Mouse (Mus musculus): ENCODE measurements at regions not wholly inside any gene's neighbourhood (a gene's known extent, or its start where the extent isn't known, plus 50 kb on each side); places are given as distances from the start of the nearest gene placed in this dataset.

DNA sequence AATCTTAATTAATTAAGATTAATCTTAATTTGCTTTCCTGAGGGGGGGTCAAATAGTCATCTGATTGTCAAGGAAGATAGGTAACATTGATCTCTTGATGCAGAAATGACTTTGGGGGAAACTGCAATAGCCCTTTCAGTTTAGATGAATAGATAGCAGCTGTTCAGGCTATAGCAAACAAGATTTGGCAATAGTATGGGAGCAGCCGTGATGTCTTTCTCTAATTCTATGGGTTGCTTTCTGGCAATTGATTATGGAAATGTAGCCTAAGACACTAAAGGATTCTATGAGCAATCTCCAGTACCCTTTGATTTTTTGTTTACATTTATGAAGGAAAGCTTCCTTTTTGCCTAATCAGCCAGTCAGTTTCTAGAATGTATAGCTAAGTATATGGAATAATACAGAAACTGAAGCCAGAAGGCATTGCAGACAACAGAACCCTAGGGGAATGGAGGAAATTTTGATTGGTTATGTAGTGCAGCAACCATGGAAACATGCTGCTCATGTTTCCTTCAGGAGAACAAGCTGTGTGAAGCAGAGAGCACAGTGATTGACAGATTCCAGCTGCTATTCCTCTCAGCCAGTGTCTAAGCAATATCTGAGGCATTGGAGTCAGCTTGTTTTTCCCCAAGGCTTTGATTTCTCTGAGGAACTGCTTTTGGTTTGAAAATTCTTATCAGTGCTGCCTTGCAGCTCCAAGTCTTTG lies 608.7 kb upstream of the Cypt1 start:
- no peaks in the 10 kb centered on the region for H3K27me3 ChIP-seq (replicated peaks; ENCODE audit: control insufficient read depth, insufficient read depth, low read length)
- H3K4me2 ChIP-seq (ENCODE audit: low read length): no peak overlapping the region
- WGBS: 69% methylated on average over 1 of the region's 1 CpGs
- no peak overlapping the region for H3K27ac ChIP-seq (ENCODE audit: low read depth, low read length)
- H3K9ac ChIP-seq (ENCODE audit: low read length): no peak overlapping the region
- ATAC-seq (peak; percentile 78; the same call in 1 of the 2 replicates), DNase-seq (ENCODE audit: low spot score) (peak; percentile 58)
- H3K36me3 ChIP-seq (ENCODE audit: control insufficient read depth, insufficient read depth, low read length): no peaks in the 10 kb centered on the region
- no peaks in the 10 kb centered on the region for H3K4me1 ChIP-seq (ENCODE audit: control insufficient read depth, insufficient read depth, low read length)
- no peak overlapping the region for H3K4me3 ChIP-seq (ENCODE audit: low read depth, low read length)
- no peaks in the 10 kb centered on the region for H3K9me3 ChIP-seq (replicated peaks; ENCODE audit: control insufficient read depth, low read length)

All from forebrain, embryonic 14.5 days (tissue).